Mouse (Mus musculus): ENCODE results near the gene Cd4. TPM values are rescaled to one million over a fixed set of nuclear protein-coding genes. Genes with fewer than 3 reads are reported as not detected.
A peak's percentile ranks its signal among the peaks of the same experiment; 100 is the strongest.

Gene Cd4
- 0.17 and 0.61 TPM in 2 replicates for polyA plus RNA-seq (2015; fragmentation: Nextera tagmentation; extraction: Ambion mirVana)

- no peak for ATAC-seq (ENCODE audit: low FRiP score)
- Histone ChIP-seq H3K9me3 (replicated peaks) (no peaks in the 10 kb centered on the region), H3K4me1 (no peaks in the 10 kb centered on the region), H3K9ac (replicated peaks) (no peak within 1 kb of the TSS), H3K36me3 (no peaks in the 10 kb centered on the region), H3K4me2 (no peak within 1 kb of the TSS), H3K27ac (replicated peaks) (no peak within 1 kb of the TSS), H3K27me3 (replicated peaks) (no peaks in the 10 kb centered on the region), H3K4me3 (replicated peaks) (no peak within 1 kb of the TSS)
- 90% methylated on average over 9 of the region's 9 CpGs for WGBS
Observed at GRCm38 (mm10) chr6:124887986-124888385, at the start of gene Cd4. TSS of gene Cd4 (minus strand) at chr6:124888221.

- H3K9ac ChIP-seq (replicated peaks), result no peak overlapping the region
- no peak overlapping the region for H3K4me3 ChIP-seq (replicated peaks)
- H3K36me3 ChIP-seq, result peaks cover 52% of the 10 kb centered on the region
- H3K4me1 ChIP-seq, result peaks cover 18% of the 10 kb centered on the region
- no peak overlapping the region for H3K27ac ChIP-seq (replicated peaks)
- no peak overlapping the region for H3K4me2 ChIP-seq
- no peaks in the 10 kb centered on the region for H3K27me3 ChIP-seq (replicated peaks)
- H3K9me3 ChIP-seq (replicated peaks), result no peaks in the 10 kb centered on the region
- 83% methylated on average over 2 of the region's 2 CpGs for WGBS
- no peak for ATAC-seq (ENCODE audit: low FRiP score)
Observed at GRCm38 (mm10) chr6:124937493-124937892, 49.5 kb upstream of the Cd4 start.

- H3K9me3 ChIP-seq (replicated peaks), result no peaks in the 10 kb centered on the region
- H3K27ac ChIP-seq (replicated peaks), result no peak overlapping the region
- H3K9ac ChIP-seq (replicated peaks), result no peak overlapping the region
- no peak overlapping the region for H3K4me2 ChIP-seq
- peaks cover 52% of the 10 kb centered on the region for H3K36me3 ChIP-seq
- H3K27me3 ChIP-seq (replicated peaks), result no peaks in the 10 kb centered on the region
- ATAC-seq (ENCODE audit: low FRiP score), result no peak
- peaks cover 25% of the 10 kb centered on the region for H3K4me1 ChIP-seq
- 93% methylated on average over 1 of the region's 1 CpGs for WGBS
- no peak overlapping the region for H3K4me3 ChIP-seq (replicated peaks)
Observed at GRCm38 (mm10) chr6:124936681-124937080, 48.7 kb upstream of the Cd4 start.

- H3K4me2 ChIP-seq, result no peak overlapping the region
- H3K36me3 ChIP-seq, result peaks cover 52% of the 10 kb centered on the region
- H3K9ac ChIP-seq (replicated peaks), result 0 out of 2 replicates have a peak overlapping the region, but pooled peaks have one; percentile 30
- H3K27ac ChIP-seq (replicated peaks), result no peak overlapping the region
- peaks cover 35% of the 10 kb centered on the region for H3K4me1 ChIP-seq
- WGBS, result 96% methylated on average over 7 of the region's 7 CpGs
- no peak for ATAC-seq (ENCODE audit: low FRiP score)
- no peak overlapping the region for H3K4me3 ChIP-seq (replicated peaks)
- H3K9me3 ChIP-seq (replicated peaks), result no peaks in the 10 kb centered on the region
- no peaks in the 10 kb centered on the region for H3K27me3 ChIP-seq (replicated peaks)
Observed at GRCm38 (mm10) chr6:124934670-124935069, 46.6 kb upstream of the Cd4 start.

- ATAC-seq (ENCODE audit: low FRiP score), result no peak
- Histone ChIP-seq H3K4me1 (peaks cover 36% of the 10 kb centered on the region), H3K9me3 (replicated peaks) (no peaks in the 10 kb centered on the region), H3K36me3 (peaks cover 46% of the 10 kb centered on the region), H3K4me3 (replicated peaks) (peak overlapping the region; percentile 97; the same call in 1 of the 2 replicates), H3K27me3 (replicated peaks) (no peaks in the 10 kb centered on the region), H3K4me2 (peak overlapping the region; percentile 87; the same call in 1 of the 2 replicates), H3K27ac (replicated peaks) (no peak overlapping the region), H3K9ac (replicated peaks) (no peak overlapping the region)
- 93% methylated on average over 3 of the region's 3 CpGs for WGBS
Observed at GRCm38 (mm10) chr6:124933127-124933526, 45.1 kb upstream of the Cd4 start.

- 47% methylated on average over 12 of the region's 12 CpGs for WGBS
- no peaks in the 10 kb centered on the region for H3K27me3 ChIP-seq (replicated peaks)
- ATAC-seq (ENCODE audit: low FRiP score), result no peak
Observed at GRCm38 (mm10) chr6:124932314-124932695, 44.3 kb upstream of the Cd4 start.

GRCm38 (mm10) chr6:124931525-124932313, 43.7 kb upstream of the Cd4 start:
- H3K9me3 ChIP-seq (replicated peaks), result no peaks in the 10 kb centered on the region
- peak overlapping the region; percentile 97 for H3K27ac ChIP-seq (replicated peaks)
- H3K4me1 ChIP-seq, result peaks cover 36% of the 10 kb centered on the region
- H3K27me3 ChIP-seq (replicated peaks), result no peaks in the 10 kb centered on the region
- ATAC-seq (ENCODE audit: low FRiP score), result peak; percentile 33
- H3K9ac ChIP-seq (replicated peaks), result peak overlapping the region; percentile 96
- WGBS, result 3% methylated on average over 43 of the region's 48 CpGs
- H3K4me2 ChIP-seq, result peak overlapping the region; percentile 87
- H3K4me3 ChIP-seq (replicated peaks), result peak overlapping the region; percentile 97
- H3K36me3 ChIP-seq, result peaks cover 35% of the 10 kb centered on the region

More at GRCm38 (mm10) chr6:124932314-124932695, 44.3 kb upstream of the Cd4 start:
- Histone ChIP-seq H3K9ac (replicated peaks) (peak overlapping the region; percentile 96), H3K4me1 (peaks cover 36% of the 10 kb centered on the region), H3K9me3 (replicated peaks) (no peaks in the 10 kb centered on the region), H3K27ac (replicated peaks) (peak overlapping the region; percentile 97), H3K4me3 (replicated peaks) (peak overlapping the region; percentile 97), H3K36me3 (peaks cover 41% of the 10 kb centered on the region), H3K4me2 (peak overlapping the region; percentile 87)

- no peaks in the 10 kb centered on the region for H3K9me3 ChIP-seq (replicated peaks)
- H3K27me3 ChIP-seq (replicated peaks), result no peaks in the 10 kb centered on the region
- peaks cover 36% of the 10 kb centered on the region for H3K4me1 ChIP-seq
- H3K27ac ChIP-seq (replicated peaks), result peak within 1 kb of the TSS; percentile 97
- peak within 1 kb of the TSS; percentile 97 for H3K4me3 ChIP-seq (replicated peaks)
- WGBS, result under 1% methylated on average over 52 of the region's 64 CpGs
- peak within 1 kb of the TSS; percentile 87 for H3K4me2 ChIP-seq
- peaks cover 27% of the 10 kb centered on the region for H3K36me3 ChIP-seq
- peak within 1 kb of the TSS; percentile 96 for H3K9ac ChIP-seq (replicated peaks)
- peak; percentile 91 for ATAC-seq (ENCODE audit: low FRiP score)
Observed at GRCm38 (mm10) chr6:124930754-124931524, 42.9 kb upstream of the Cd4 start, which contains the start of gene Mlf2. TSS of gene Mlf2 (plus strand) at chr6:124931386.

- Histone ChIP-seq H3K9me3 (replicated peaks) (no peaks in the 10 kb centered on the region), H3K4me1 (peaks cover 36% of the 10 kb centered on the region), H3K36me3 (peaks cover 20% of the 10 kb centered on the region), H3K4me3 (replicated peaks) (peak overlapping the region; percentile 97), H3K27ac (replicated peaks) (peak overlapping the region; percentile 97), H3K9ac (replicated peaks) (peak overlapping the region; percentile 26), H3K4me2 (peak overlapping the region; percentile 87), H3K27me3 (replicated peaks) (no peaks in the 10 kb centered on the region)
- WGBS, result 31% methylated on average over 1 of the region's 1 CpGs
- no peak for ATAC-seq (ENCODE audit: low FRiP score)
Observed at GRCm38 (mm10) chr6:124930231-124930630, 42.2 kb upstream of the Cd4 start.

- Histone ChIP-seq H3K27me3 (replicated peaks) (no peaks in the 10 kb centered on the region), H3K27ac (replicated peaks) (no peak overlapping the region), H3K9me3 (replicated peaks) (no peaks in the 10 kb centered on the region), H3K36me3 (no peaks in the 10 kb centered on the region), H3K4me1 (peaks cover 18% of the 10 kb centered on the region), H3K9ac (replicated peaks) (no peak overlapping the region), H3K4me2 (no peak overlapping the region; the same call in 1 of the 2 replicates), H3K4me3 (replicated peaks) (no peak overlapping the region)
- WGBS, result 61% methylated on average over 5 of the region's 5 CpGs
- ATAC-seq (ENCODE audit: low FRiP score), result no peak
Observed at GRCm38 (mm10) chr6:124925941-124926340, 37.9 kb upstream of the Cd4 start.

- no peak for ATAC-seq (ENCODE audit: low FRiP score)
- H3K9me3 ChIP-seq (replicated peaks), result no peaks in the 10 kb centered on the region
- no peak overlapping the region for H3K9ac ChIP-seq (replicated peaks)
- H3K4me3 ChIP-seq (replicated peaks), result no peak overlapping the region
- no peaks in the 10 kb centered on the region for H3K36me3 ChIP-seq
- H3K4me2 ChIP-seq, result no peak overlapping the region; the same call in 1 of the 2 replicates
- peaks cover 20% of the 10 kb centered on the region for H3K4me1 ChIP-seq
- 34% methylated on average over 12 of the region's 12 CpGs for WGBS
- no peak overlapping the region; the same call in 1 of the 2 replicates for H3K27ac ChIP-seq (replicated peaks)
- H3K27me3 ChIP-seq (replicated peaks), result no peaks in the 10 kb centered on the region
Observed at GRCm38 (mm10) chr6:124925173-124925793, 37.3 kb upstream of the Cd4 start.

Measured in neural tube, embryonic 15.5 days (tissue).